Mouse (Mus musculus) urinary bladder, postnatal 14 days (tissue): Measurements from ENCODE around the gene Ankrd54.

ENCODE experiments used
- DNase-seq: peaks from one replicate; pipeline ENCODE4 v3.0.0; 2021; ENCODE audit warnings: low spot score

The Ankrd54 gene

DNA sequence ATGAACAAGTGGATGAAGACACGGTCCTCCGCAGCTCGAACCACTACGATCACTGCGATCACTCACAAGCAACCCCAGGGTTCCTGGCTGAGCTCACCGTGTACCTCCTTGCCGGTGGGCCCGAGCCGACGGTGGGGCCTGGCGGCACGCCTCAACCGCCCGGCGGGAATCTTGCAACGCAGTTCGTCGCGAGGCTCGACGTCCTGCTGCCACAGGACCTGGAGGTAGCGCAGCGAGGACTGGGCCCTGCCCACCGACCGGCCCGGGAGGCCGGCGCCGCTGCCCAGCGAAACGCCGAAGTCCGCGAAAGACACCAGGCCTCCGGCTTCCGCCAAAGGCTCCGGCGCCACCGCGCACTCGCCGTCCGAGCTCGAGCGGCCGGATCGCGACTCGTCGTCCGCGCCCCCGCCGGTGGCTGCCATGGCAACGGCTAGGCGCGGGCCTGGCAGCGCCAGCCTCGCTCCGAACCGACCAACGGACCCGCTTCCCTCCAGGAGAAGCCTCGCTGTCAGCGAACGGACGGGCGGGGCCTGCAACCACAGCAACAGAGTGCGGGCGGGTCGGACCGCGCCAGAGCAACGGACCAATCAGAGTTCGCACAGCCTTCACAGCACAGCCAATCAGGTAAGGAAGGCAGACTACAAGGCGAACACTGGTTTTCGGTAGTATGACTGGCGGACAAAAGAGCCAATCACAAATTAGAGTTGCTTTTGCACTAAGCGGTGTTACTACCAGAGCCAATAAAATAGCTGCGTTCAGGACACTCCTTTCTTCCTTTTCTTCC lies at the start of gene Ankrd54:
Gene Ankrd54, minus strand, starts transcription at position 518 of the 784 bp plus-strand sequence.
- DNase-seq = peak; percentile 97

DNA sequence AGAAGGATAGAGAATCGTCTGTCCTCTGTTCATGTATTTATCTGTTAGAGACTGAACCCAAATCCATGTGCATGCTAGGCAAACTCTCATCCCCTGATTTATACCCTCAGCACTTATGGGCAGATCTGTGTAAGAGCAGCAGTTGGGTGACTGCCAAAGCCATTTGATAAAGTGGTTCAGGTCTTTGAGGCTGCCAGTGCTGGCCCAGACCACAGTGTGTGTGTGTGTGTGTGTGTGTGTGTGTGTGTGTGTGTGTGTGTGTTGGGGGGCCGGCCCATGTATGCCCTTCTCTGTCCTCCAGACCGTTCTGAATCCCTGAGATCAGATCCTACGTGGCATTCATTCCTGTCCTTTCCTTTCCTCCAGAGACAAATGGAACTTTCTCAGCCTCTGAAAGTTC lies 49.1 kb upstream of the Ankrd54 start:
- DNase-seq = no peak

DNA sequence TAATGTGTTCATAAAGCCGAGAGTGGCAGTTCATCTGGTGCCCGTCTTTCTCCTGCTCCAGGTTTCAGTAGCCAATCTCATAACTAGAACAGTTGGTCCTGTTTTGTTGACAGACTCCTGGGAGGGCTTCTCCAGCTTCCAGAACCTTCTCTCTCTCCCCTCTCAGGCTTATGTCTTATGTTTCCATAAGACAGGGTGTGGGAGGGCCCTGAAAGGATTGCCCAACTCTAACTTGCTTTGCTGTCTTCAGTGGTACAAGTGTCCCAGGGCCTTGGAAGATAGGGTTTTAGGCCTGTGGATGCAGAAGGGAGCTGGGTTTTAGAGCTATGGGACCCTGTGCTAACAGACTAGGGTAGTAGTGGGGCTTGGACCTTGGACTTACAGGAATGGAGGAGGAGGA lies 47.8 kb upstream of the Ankrd54 start:
- DNase-seq = no peak

DNA sequence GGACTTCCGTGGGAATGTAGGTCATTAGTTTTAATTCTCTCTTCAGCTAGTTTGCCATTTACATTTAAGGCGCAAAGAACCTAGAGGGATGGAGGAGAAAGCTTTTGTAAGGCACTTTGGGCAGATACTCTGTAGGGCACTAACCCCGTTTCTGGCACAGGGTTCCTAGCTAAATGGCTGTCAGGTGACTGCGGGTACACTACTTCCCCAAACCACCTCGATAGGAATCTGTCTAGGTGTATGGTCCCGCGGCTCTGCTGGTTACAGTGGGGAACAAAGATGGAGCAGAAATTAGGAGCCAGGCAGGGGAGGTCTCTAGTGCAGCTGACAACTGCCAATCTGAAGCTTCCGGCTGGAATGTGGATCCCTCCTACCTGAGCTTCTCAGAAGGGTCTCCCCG lies 47.3 kb upstream of the Ankrd54 start:
- no peak for DNase-seq

DNA sequence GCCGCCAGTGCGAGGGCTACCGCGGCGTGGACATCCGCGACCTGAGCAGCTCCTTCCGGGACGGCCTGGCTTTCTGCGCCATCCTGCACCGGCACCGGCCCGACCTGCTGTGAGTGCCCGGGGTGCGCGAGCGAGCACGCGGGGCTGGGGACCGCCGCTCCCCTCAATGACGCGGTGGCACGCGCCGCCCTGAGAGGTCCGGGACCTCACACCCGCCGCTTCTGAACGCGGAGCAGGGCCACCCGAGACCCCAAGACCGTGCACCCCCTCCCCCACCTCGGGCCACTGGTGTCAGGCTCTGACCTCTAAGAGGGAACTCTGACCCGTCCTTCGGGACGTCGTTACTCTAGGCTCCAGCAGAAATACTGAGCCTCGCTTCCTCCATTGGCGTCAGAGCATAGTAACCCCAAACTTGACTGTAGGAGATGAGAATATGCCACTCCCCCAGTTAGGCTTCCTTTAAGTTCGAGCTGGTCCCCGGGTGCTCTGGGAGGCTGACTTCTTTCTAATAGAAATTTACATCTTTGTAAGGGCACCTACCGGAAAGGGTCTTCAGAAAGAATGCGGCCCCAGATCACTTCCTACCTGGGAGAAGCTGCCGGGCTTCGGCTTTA lies 46.7 kb upstream of the Ankrd54 start:
- DNase-seq = no peak

DNA sequence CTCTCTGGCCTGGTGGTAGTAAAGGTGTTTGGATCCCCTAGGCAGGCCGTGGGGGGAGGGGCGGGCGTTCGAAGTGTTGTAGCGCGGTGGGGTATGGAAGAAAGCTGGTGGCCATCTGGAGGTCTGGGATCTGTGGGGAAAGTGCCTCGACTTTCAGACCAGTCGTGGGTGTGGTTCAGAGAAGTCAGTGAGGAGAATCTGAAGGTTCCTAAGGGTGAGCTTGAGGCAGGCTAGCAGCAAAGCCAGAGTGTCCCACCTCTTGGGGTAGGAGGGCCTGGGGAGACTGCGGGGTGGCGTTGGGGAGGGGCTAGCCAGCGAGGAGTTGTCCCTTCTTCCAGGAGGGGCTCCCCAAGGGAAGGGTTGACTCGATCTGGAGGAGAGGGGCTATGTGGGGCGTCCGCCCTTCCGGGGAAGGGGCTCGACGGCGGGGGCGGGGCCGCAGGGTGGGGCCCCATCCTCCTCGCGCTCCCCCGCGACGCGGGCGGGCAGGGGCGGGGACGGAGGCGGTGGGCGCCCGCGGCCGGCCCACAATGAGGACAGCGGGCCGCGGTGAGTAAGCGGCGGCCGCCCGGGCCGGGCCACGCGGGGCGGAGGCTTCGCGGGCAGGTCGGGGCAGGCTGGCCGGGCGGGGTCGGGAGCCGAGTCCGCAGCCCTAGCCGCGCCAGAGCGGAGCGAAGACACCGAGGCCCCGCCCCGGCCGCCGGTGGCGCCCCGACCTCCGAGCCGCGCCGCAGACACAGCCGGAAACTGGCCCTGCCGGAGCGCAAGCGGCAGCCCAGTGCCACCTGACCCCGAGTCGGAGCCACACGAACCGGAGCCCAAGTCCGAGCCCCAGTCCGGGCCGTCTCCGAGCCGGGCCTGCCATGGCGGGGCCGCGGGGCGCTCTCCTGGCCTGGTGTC lies 46.0 kb upstream of the Ankrd54 start, which contains the start of gene Micall1:
Gene Micall1, plus strand, starts transcription at position 478 of the 900 bp plus-strand sequence.
- DNase-seq = peak; percentile 88

DNA sequence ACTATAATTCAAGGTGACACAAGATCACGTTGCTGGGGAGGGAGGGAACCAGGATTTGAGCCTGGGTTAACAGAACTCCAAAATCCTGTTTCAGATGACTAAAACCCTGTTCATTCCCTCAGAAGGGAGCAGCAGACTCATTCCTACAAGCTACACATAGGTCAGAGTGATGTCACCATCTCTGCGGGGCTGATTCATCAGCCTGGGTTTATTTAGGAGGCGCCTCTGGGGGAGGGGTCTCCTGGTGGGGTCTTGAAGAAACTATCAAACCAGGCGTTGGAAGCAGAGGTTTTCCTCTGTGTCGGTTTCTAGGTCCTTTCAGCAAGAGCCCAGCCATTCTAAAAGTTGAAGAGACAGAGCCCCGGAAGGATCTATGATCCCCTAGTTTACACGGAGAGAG lies 45.3 kb upstream of the Ankrd54 start:
- no peak for DNase-seq

DNA sequence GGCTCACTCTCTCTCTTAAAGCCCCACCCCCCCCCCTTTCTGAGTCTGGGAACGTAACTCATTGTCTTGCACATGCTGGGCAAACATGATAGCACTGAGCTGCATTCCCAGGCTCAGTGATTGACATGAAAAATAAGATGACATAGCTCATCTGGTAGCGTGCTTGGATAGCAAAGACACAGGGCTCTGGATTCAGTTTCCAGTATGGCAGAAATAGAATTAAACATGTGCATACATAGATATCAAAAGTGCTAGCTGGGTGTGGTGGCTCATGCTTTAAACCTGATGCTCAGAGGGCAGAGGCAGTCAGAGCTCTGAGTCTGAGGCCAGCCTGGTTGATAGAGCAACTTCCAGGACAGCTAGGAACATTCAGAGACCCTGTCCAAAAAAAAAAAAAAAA lies 43.1 kb upstream of the Ankrd54 start:
- no peak for DNase-seq

DNA sequence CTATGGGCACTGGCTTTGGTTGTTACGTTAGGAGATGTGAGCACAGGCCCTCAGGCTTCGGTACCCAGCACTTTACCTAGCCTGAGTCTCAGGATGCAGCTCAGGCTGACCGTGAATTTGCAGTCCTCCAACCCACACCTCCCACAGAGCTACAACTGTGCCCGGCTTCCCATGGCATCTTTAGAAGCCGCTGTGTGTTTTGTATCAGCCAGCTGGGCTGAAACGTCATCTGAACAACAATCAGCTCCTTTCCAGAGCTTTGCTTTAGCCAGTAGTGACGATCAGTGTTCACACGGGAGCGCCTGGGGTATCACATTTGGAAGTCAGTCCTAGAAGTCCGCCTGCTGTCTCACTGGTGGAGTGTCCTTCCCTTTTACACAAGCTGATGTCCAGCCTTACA lies 40.6 kb upstream of the Ankrd54 start:
- no peak for DNase-seq

DNA sequence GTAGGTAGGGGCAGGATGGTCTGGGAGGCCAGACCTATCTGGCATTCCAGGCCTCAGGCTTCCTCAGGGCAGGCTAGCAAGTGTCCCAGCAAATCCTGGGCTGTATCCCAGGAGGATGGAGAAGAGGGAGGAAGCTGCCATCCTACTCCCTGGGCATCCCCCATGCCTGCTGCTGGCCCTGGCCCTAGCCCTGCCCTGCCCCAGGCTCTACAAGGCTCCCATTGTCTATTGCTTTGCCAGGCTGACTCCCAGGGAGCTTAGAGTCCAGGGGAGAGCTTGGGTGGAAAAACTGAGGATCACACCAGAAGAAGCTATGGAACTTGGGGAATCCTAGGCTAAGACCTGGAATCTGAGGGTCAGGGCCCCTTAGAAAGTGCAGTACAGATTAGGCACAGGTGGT lies 38.8 kb upstream of the Ankrd54 start:
- no peak for DNase-seq

DNA sequence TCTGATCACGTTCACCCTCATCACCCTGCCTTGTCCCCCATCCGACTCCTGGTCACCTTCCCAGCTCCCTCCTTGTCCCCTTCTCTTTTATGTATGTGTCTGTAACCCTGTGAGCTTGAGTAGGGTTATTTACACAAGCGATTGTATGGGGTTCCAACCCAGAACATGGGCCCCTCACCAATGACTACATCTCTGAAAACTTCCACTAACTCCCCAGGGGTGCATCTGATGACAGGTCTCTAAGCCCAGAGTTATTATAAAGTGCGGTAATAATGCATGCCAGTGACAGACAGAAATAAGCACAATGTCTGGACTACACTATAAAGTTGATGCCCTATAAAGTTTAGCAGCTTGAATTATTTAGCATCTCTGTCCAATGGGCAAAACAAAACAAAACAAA lies 37.7 kb upstream of the Ankrd54 start:
- DNase-seq = no peak

DNA sequence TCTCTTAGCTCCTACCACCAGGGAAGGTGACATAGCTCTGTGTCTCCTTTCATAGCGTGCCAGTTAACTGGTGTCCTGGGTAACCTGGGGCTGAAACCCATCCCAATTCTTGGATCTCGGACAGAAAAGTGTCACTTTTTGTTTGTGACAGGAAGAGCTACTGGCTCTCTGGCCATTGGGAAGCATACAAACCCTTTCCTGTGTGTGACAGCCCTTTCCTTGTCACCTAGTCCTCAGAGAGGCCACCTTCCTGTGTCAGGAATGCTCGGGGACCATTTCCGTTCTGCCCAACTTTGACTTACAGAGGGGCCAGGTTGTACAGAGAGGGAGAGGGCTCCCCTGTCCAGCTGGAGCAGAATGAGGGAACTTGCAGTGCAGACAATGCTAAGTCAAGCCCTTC lies 36.8 kb upstream of the Ankrd54 start:
- DNase-seq = no peak

DNA sequence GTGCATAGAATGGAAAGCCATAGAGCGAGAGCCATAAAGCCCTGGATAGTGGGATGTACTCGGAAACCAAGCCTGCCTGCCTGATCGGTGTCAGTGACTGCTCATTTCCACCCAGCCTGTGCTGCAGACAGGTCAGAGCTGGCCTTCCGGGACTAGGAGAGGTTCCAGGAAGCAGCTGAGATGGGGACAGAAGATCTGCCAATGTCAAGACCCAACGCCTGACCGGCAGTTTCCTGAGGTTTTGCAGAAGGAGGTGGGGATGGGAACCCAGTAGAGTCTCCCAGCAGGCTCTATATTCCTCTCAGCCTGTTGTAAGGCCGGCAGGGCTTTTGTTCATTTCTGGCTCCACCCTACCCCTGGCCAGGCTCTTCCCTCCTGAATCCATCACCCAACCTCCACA lies 36.2 kb upstream of the Ankrd54 start:
- DNase-seq = peak; percentile 29

DNA sequence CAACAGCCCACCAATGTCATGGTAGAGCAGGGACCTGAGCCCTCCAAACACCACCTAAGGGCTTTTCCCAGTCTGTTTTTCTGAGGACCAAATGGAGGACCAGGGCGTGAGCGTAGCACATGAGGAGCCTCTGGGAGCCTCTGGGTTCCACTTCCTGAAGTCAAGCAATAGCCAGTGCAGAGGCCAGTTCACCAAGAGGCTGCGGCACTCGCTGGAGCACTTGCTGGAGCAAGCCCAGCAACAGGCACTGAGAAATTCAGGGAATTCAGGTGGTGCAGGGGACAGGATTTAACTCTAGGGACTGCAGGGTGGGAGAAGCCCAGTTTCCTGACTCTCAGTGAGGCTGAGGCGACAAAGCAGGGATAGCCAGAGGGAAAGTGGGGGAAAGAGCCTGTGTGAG lies 35.5 kb upstream of the Ankrd54 start:
- no peak for DNase-seq

DNA sequence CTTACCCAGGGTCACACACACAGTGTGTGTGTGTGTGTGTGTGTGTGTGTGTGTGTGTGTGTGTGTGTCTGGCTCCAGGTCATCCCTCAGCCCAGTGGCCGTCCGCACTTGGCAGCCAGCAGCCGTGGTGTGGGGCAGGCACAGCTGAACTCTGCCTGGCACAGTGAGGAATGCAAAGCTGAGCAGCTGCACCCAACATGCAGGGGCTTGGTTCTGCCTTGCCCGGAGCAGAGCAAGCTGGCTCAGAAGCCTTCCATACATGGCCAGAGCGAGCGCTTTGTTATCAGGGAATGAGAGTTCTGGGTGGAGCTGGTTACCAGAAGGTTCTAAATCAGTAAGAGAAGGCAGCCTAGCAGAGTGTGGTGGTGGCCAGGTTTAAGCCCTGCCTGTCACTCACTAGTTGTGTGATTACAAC lies 34.9 kb upstream of the Ankrd54 start:
- peak; percentile 85 for DNase-seq

DNA sequence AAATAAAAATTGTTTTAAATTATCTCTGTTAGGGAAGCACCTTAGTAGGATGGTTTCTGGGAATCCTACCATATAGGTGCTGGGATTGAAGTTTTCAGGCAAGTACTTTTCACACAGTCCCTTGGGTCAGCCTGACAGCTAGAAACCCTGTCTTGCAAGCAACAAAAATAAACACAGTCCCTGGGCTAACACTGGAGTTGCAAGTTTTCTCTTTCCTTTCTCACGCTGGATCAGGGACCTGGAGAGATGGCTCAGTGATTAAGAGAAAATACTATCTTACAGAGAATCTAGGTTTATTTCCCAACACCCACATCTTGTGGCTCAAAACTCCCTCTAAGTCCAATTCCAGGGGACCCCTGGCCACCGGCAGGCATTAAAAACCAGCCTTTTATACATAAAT lies 34.4 kb upstream of the Ankrd54 start:
- DNase-seq = peak; percentile 35

DNA sequence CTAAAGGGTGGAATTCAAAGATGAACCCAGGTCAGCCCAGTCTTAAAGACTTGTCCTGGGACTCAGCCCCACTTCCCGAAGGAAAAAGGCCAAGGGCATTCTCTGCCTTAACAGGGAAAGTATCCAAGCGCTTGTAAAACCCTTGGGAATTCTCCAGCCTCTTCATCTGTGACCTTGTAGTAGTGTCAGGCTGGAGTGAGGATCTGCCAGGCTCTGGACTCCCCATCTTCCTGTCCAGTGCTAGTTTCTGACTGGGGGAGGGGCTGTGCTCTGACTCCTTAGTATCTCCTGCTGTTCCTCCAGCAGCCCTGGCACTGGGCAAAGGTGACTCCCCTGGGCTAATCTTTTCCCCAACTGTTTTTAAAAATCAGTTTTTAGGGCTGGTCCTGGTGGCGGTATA lies 33.9 kb upstream of the Ankrd54 start:
- peak; percentile 46 for DNase-seq

DNA sequence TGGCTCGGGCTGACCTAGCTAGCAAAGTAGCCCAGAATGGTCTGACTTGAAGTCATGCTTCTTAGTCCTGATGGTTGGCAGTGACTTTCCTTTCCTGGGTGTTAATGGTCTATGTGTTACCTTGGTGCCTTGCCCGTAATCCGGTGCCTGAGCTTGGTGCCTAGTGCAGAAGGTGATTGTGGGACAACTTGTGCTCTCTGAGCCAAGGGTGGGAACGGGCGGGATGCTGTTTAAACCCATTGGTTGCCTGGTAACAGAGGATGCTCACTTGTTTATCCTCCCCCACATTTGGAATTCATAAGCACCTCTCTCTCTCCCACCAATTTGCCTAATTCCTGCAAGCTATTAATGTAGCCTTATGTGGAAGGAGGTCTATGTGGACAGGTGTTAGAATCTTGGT lies 32.8 kb upstream of the Ankrd54 start:
- DNase-seq = no peak

DNA sequence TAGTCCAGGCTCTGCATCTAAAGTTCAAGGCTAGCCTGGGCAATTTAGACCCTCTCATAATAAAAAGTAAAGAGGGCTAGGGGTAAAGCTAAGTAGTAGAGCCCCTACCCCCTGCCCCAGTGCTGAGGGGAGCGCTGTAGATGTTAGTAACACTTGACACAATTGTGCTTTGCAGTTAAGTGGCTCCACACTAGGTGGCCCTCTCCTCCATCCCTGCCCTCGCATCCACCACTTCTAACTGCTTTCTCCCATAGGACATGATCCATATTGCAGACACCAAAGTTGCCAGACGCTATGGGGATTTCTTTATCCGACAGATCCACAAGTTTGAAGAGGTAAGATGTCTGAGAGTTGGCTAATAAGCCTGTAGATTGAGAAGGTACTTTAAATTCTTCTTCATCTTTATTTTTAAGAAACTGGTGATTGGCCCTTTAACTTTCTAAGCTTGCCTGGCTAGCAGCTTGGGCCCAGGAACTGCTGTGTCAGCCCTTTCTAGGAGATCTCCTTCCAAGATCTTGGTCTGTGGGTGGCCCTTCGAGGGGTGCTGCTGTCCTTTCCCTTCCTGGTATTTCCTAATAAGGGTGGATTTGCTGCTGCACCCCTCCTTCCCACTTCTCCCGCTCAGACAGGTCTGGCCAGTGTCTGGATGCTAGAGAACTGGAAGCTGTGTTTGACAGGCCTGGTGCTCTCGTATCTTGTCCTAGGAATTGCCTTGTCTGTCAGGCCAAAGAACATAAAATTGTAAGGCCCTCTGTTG lies 30.6 kb upstream of the Ankrd54 start:
- DNase-seq = peak; percentile 61

DNA sequence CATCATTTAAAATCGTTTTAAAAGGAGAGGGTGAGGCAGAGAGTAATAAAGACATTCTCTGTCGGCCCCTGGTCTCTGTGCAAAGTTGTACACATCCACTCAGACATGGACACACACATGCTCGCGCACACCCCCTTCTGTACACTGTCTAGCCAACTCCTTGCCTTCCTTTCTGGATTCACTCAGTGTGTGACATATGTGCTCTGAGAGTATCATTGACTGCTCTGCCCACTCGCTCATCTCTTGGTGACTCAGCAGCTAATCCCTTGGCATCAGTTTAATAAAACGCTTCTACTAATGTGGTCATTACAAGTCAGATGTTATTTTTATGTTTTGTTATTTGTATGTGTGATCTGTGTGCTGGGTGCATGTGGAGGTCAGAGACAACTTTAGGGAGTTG lies 29.6 kb upstream of the Ankrd54 start:
- DNase-seq = no peak

DNA sequence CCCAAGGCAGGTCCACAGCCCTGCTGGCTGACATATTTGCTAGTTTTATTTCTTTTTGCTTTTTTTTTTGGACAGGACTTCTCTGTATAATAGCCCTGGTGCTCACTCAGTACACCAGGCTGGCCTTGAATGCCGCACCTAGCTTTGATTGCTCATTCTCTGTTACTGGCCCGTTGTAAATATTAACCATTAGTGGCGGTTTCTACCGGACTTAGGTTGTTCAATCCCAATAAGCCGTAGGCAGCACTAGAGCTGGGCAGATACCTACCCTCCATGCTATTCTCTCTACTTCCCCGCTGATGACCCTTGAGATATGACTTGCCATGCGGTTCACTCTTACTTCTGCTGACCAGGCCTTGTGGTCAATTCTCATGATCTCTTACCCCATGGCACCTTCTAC lies 16.9 kb upstream of the Ankrd54 start:
- no peak for DNase-seq
